Mouse (Mus musculus) neural tube, embryonic 14.5 days (tissue): Measurements from ENCODE around the gene Plcb2. TPM values are rescaled to one million over a fixed set of nuclear protein-coding genes. Genes with fewer than 3 reads are reported as not detected.

Source experiments
- ATAC-seq: fragments of 200-750 bp; cut with Nextera tagmentation; 2 replicates; pipeline ENCODE4 v1.8.0; 2017; ENCODE audit warnings: low read depth, mild to moderate bottlenecking, moderate TSS enrichment, moderate library complexity
- H3K27ac ChIP-seq: fragments of 300-500 bp; sonication (generic); 2 replicates; pipeline ENCODE4 v1.5.1; 2014; ENCODE audit warnings: low read depth, mild to moderate bottlenecking, control low read depth, low read length, moderate library complexity, mixed read lengths
- H3K27me3 ChIP-seq: fragments of 300-500 bp; sonication (generic); 2 replicates; pipeline ENCODE4 v1.6.1; 2014; ENCODE audit warnings: low read length; ENCODE audit not compliant: control insufficient read depth, insufficient read depth
- H3K36me3 ChIP-seq: fragments of 300-500 bp; sonication (generic); 2 replicates; pipeline ENCODE4 v1.6.1; 2014; ENCODE audit warnings: low read length, mixed read lengths; ENCODE audit not compliant: control insufficient read depth, insufficient read depth
- H3K4me1 ChIP-seq: fragments of 300-500 bp; sonication (generic); 2 replicates; pipeline ENCODE4 v1.6.1; 2014; ENCODE audit warnings: low read length; ENCODE audit not compliant: control insufficient read depth, insufficient read depth
- H3K4me2 ChIP-seq: fragments of 300-500 bp; sonication (generic); 2 replicates; pipeline ENCODE4 v1.6.1; 2014; ENCODE audit warnings: mild to moderate bottlenecking, low read depth, low read length, control low read depth
- H3K4me3 ChIP-seq: fragments of 300-500 bp; sonication (generic); 2 replicates; pipeline ENCODE4 v1.5.1; 2014; ENCODE audit warnings: low read depth, low read length, control low read depth, mixed read lengths
- H3K9ac ChIP-seq: fragments of 300-500 bp; sonication (generic); replicated peaks from 2 replicates; pipeline ENCODE4 v1.6.1; 2014; ENCODE audit warnings: low read depth, mild to moderate bottlenecking, control low read depth, low read length, mixed read lengths
- H3K9me3 ChIP-seq: fragments of 300-500 bp; sonication (generic); 2 replicates; pipeline ENCODE4 v1.6.1; 2016; ENCODE audit warnings: low read length; ENCODE audit not compliant: control insufficient read depth
- WGBS: fragments of 180-500 bp; shearing (Covaris S2); extraction: QIAGEN DNeasy Blood & Tissue Kit; methylation state at CpG from one replicate; pipeline ENCODE4 v1.1.7; 2014; 5-methylcytosine and 5-hydroxymethylcytosine counted together
- polyA plus RNA-seq: library from polyadenylated mRNA; unstranded; fragments of >200 nt; fragmentation: Nextera tagmentation; extraction: Ambion mirVana; gene quantifications from 2 replicates; pipeline ENCODE4 v1.2.1, GENCODE M21; 2014

Gene Plcb2
- polyA plus RNA-seq, 1 experiment from 2014 or later: 0.88 TPM

GRCm38 (mm10) chr2:118662902-118663803 lies 65.1 kb downstream of the Plcb2 start, which contains the start of gene Pak6:
Pak6 (plus strand) TSS chr2:118663303.
- peaks cover 13% of the 10 kb centered on the region for H3K4me1 ChIP-seq
- 2% methylated on average over 35 of the region's 37 CpGs for WGBS

GRCm38 (mm10) chr2:118661891-118662290 lies 66.3 kb downstream of the Plcb2 start:
- Histone ChIP-seq H3K27ac (no peak overlapping the region), H3K4me1 (peaks cover 13% of the 10 kb centered on the region), H3K4me3 (no peak overlapping the region), H3K27me3 (peaks cover 3% of the 10 kb centered on the region), H3K9me3 (no peaks in the 10 kb centered on the region), H3K9ac (no peak overlapping the region), H3K4me2 (no peak overlapping the region), H3K36me3 (no peaks in the 10 kb centered on the region)
- WGBS: 89% methylated on average over 9 of the region's 9 CpGs
- no peak for ATAC-seq

More at GRCm38 (mm10) chr2:118662902-118663803, 65.1 kb downstream of the Plcb2 start, which contains the start of gene Pak6:
- Histone ChIP-seq H3K9ac (peak within 1 kb of the TSS; percentile 70), H3K9me3 (no peaks in the 10 kb centered on the region), H3K27ac (peak within 1 kb of the TSS; percentile 52; the same call in 1 of the 2 replicates), H3K27me3 (peaks cover 3% of the 10 kb centered on the region), H3K4me3 (peak within 1 kb of the TSS; percentile 50), H3K36me3 (no peaks in the 10 kb centered on the region), H3K4me2 (peak within 1 kb of the TSS; percentile 77)
- ATAC-seq: peak; percentile 52

- Histone ChIP-seq H3K4me1 (peaks cover 13% of the 10 kb centered on the region), H3K4me2 (peak overlapping the region; percentile 56), H3K9me3 (no peaks in the 10 kb centered on the region), H3K9ac (peak overlapping the region; percentile 43; the same call in 1 of the 2 replicates), H3K27me3 (peaks cover 3% of the 10 kb centered on the region), H3K36me3 (no peaks in the 10 kb centered on the region), H3K27ac (peak overlapping the region; percentile 61; the same call in 1 of the 2 replicates), H3K4me3 (peak overlapping the region; percentile 19; the same call in 1 of the 2 replicates)
- 3% methylated on average over 4 of the region's 4 CpGs for WGBS
- ATAC-seq: peak; percentile 80
These were observed 68.2 kb downstream of the Plcb2 start for GRCm38 (mm10) chr2:118659998-118660452.

GRCm38 (mm10) chr2:118659493-118659892 lies 68.7 kb downstream of the Plcb2 start:
- H3K9ac ChIP-seq: peak overlapping the region; percentile 43; the same call in 1 of the 2 replicates
- no peak for ATAC-seq
- peaks cover 3% of the 10 kb centered on the region for H3K27me3 ChIP-seq
- H3K4me3 ChIP-seq: no peak overlapping the region
- H3K27ac ChIP-seq: no peak overlapping the region
- 89% methylated on average over 12 of the region's 12 CpGs for WGBS
- peak overlapping the region; percentile 56 for H3K4me2 ChIP-seq
- H3K4me1 ChIP-seq: peaks cover 13% of the 10 kb centered on the region
- no peaks in the 10 kb centered on the region for H3K9me3 ChIP-seq
- H3K36me3 ChIP-seq: no peaks in the 10 kb centered on the region

GRCm38 (mm10) chr2:118659077-118659476 lies 69.2 kb downstream of the Plcb2 start:
- Histone ChIP-seq H3K27ac (no peak overlapping the region), H3K4me2 (no peak overlapping the region)
- 81% methylated on average over 1 of the region's 1 CpGs for WGBS

GRCm38 (mm10) chr2:118658457-118658856 lies 69.8 kb downstream of the Plcb2 start:
- H3K9me3 ChIP-seq: no peaks in the 10 kb centered on the region
- H3K9ac ChIP-seq: no peak overlapping the region

More at GRCm38 (mm10) chr2:118659077-118659476, 69.2 kb downstream of the Plcb2 start:
- no peaks in the 10 kb centered on the region for H3K36me3 ChIP-seq
- H3K27me3 ChIP-seq: no peaks in the 10 kb centered on the region; the same call in 1 of the 2 replicates
- no peak overlapping the region for H3K9ac ChIP-seq
- ATAC-seq: no peak
- no peak overlapping the region for H3K4me3 ChIP-seq
- no peaks in the 10 kb centered on the region for H3K9me3 ChIP-seq
- peaks cover 9% of the 10 kb centered on the region for H3K4me1 ChIP-seq

More at GRCm38 (mm10) chr2:118658457-118658856, 69.8 kb downstream of the Plcb2 start:
- H3K4me3 ChIP-seq: no peak overlapping the region
- no peaks in the 10 kb centered on the region; the same call in 1 of the 2 replicates for H3K27me3 ChIP-seq
- ATAC-seq: no peak
- peaks cover 7% of the 10 kb centered on the region for H3K4me1 ChIP-seq
- no peak overlapping the region for H3K27ac ChIP-seq
- H3K4me2 ChIP-seq: no peak overlapping the region
- 34% methylated on average over 4 of the region's 4 CpGs for WGBS
- H3K36me3 ChIP-seq: no peaks in the 10 kb centered on the region

Other genes with a start within 250 kb of the Plcb2 start
- gene Srp14, start 248.7 kb downstream of the Plcb2 start, polyA plus RNA-seq: 331 and 342 TPM in 2 replicates
- 0.99 and 2.2 TPM in 2 replicates for gene Bmf, start 178.8 kb downstream of the Plcb2 start, polyA plus RNA-seq
- gene Bub1b, start 130.2 kb downstream of the Plcb2 start, polyA plus RNA-seq: 4.3 and 8.8 TPM in 2 replicates
- gene Pak6, start 65.1 kb downstream of the Plcb2 start, polyA plus RNA-seq: 29.4 and 39.1 TPM in 2 replicates
- not detected in 2 replicates for gene Ankrd63, start 24.5 kb downstream of the Plcb2 start, polyA plus RNA-seq
- 29.4 and 32.3 TPM in 2 replicates for gene Inafm2, start 17.3 kb upstream of the Plcb2 start, polyA plus RNA-seq
- gene Ccdc9b, start 34.2 kb upstream of the Plcb2 start, polyA plus RNA-seq: 0.60 and 0.64 TPM in 2 replicates
- gene Phgr1, start 44.3 kb upstream of the Plcb2 start, polyA plus RNA-seq: not detected in 2 replicates
- gene Disp2, start 51.3 kb upstream of the Plcb2 start, polyA plus RNA-seq: 59.4 and 66.8 TPM in 2 replicates
- gene Knstrn, start 85.6 kb upstream of the Plcb2 start, polyA plus RNA-seq: 7.2 and 11.5 TPM in 2 replicates
- gene Ivd, start 133.5 kb upstream of the Plcb2 start, polyA plus RNA-seq: 37.7 and 41.2 TPM in 2 replicates
- gene Bahd1, start 171.9 kb upstream of the Plcb2 start, polyA plus RNA-seq: 1.8 and 2.2 TPM in 2 replicates
- gene Chst14, start 198.1 kb upstream of the Plcb2 start, polyA plus RNA-seq: 3.5 and 8.5 TPM in 2 replicates